Mouse (Mus musculus) NIH3T3 (cell line): Measurements from ENCODE around the gene Gm8237.
"Not testable (repeated sequence)": the region's sequence is repeated elsewhere in the genome, so short reads cannot be mapped to it uniquely, and the experiment has no call there.

Experiments
- DNase-seq: peaks from one replicate; pipeline ENCODE4 v3.0.0-alpha.2; 2012; ENCODE audit warnings: low read depth

The Gm8237 gene

GRCm38 (mm10) chr14:5880241-5880640 is at the start of gene Gm8237:
Gene Gm8237, minus strand, starts transcription at chr14:5880382.
- DNase-seq: not testable (repeated sequence)

- DNase-seq: not testable (repeated sequence)
These were observed 43.1 kb upstream of the Gm8237 start for GRCm38 (mm10) chr14:5923276-5923675.

GRCm38 (mm10) chr14:5918330-5918942 is 38.3 kb upstream of the Gm8237 start:
- not testable (repeated sequence) for DNase-seq

- not testable (repeated sequence) for DNase-seq
These were observed 33.5 kb upstream of the Gm8237 start for GRCm38 (mm10) chr14:5913701-5914100.

GRCm38 (mm10) chr14:5879791-5880190 is 391 bp downstream of the Gm8237 start:
- not testable (repeated sequence) for DNase-seq

GRCm38 (mm10) chr14:5879136-5879535 is 1.0 kb downstream of the Gm8237 start:
- not testable (repeated sequence) for DNase-seq

- not testable (repeated sequence) for DNase-seq
These were observed 24.3 kb downstream of the Gm8237 start for GRCm38 (mm10) chr14:5855911-5856310.

- DNase-seq: not testable (repeated sequence)
These were observed 50.0 kb downstream of the Gm8237 start, which contains the start of gene Gm3424 for GRCm38 (mm10) chr14:5830229-5830628. Gene Gm3424, minus strand, starts transcription at chr14:5830329.

- DNase-seq: not testable (repeated sequence)
These were observed 67.4 kb downstream of the Gm8237 start for GRCm38 (mm10) chr14:5812699-5813356.
